Mouse (Mus musculus) liver, embryonic 13.5 days (tissue): ENCODE measurements around the gene Slc15a1. TPM values are rescaled to one million over a fixed set of nuclear protein-coding genes. Genes with fewer than 3 reads are reported as not detected.

Source experiments
- ATAC-seq: fragments of 200-750 bp; cut with Nextera tagmentation; 2 replicates; pipeline ENCODE4 v1.8.0; 2017; ENCODE audit warnings: low read depth, mild to moderate bottlenecking, moderate number of reproducible peaks, moderate library complexity
- DNase-seq: peaks from one replicate; pipeline ENCODE4 v3.0.0; 2022
- H3K27ac ChIP-seq: fragments of 300-500 bp; sonication (generic); 2 replicates; pipeline ENCODE4 v1.5.1; 2015; ENCODE audit warnings: moderate library complexity, mild to moderate bottlenecking, inconsistent platforms
- H3K27me3 ChIP-seq: fragments of 300-500 bp; sonication (generic); 2 replicates; pipeline ENCODE4 v1.6.1; 2015; ENCODE audit warnings: mild to moderate bottlenecking, inconsistent platforms
- H3K36me3 ChIP-seq: fragments of 300-500 bp; sonication (generic); 2 replicates; pipeline ENCODE4 v1.6.1; 2015; ENCODE audit warnings: mild to moderate bottlenecking, inconsistent platforms
- H3K4me1 ChIP-seq: fragments of 300-500 bp; sonication (generic); replicated peaks from 2 replicates; pipeline ENCODE4 v1.6.1; 2015; ENCODE audit warnings: inconsistent platforms
- H3K4me2 ChIP-seq: fragments of 300-500 bp; sonication (generic); 2 replicates; pipeline ENCODE4 v1.6.1; 2015; ENCODE audit warnings: inconsistent platforms, mild to moderate bottlenecking, moderate library complexity
- H3K4me3 ChIP-seq: fragments of 300-500 bp; sonication (generic); replicated peaks from 2 replicates; pipeline ENCODE4 v1.5.1; 2015; ENCODE audit warnings: mild to moderate bottlenecking, inconsistent platforms
- H3K9ac ChIP-seq: fragments of 300-500 bp; sonication (generic); 2 replicates; pipeline ENCODE4 v1.6.1; 2015; ENCODE audit warnings: mild to moderate bottlenecking, inconsistent platforms
- H3K9me3 ChIP-seq: fragments of 300-500 bp; sonication (generic); replicated peaks from 2 replicates; pipeline ENCODE4 v1.6.1; 2016; ENCODE audit warnings: inconsistent platforms
- WGBS: fragments of 180-500 bp; shearing (Covaris S2); methylation state at CpG from one replicate; pipeline ENCODE4 v1.1.7; 2015; ENCODE audit not compliant: insufficient replicate concordance; 5-methylcytosine and 5-hydroxymethylcytosine counted together
- polyA plus RNA-seq: library from polyadenylated mRNA; unstranded; fragments of >200 nt; fragmentation: Nextera tagmentation; extraction: Ambion mirVana; gene quantifications from 2 replicates; pipeline ENCODE4 v1.2.1, GENCODE M21; 2015

The Slc15a1 gene
- polyA plus RNA-seq, 1 experiment from 2014 or later = not detected

- no peak for ATAC-seq
Observed at GRCm38 (mm10) chr14:121467646-121468045, 37.4 kb downstream of the Slc15a1 start.

GRCm38 (mm10) chr14:121466501-121466900 is 38.6 kb downstream of the Slc15a1 start:
- Histone ChIP-seq H3K4me3 (no peak overlapping the region), H3K27me3 (0 out of 2 replicates have a peak, but pooled peaks cover 7% of the 10 kb centered on the region), H3K9me3 (no peaks in the 10 kb centered on the region), H3K36me3 (no peaks in the 10 kb centered on the region), H3K9ac (no peak overlapping the region), H3K4me2 (no peak overlapping the region), H3K4me1 (no peaks in the 10 kb centered on the region), H3K27ac (no peak overlapping the region)
- ATAC-seq = no peak
- no peak for DNase-seq
- 68% methylated on average over 4 of the region's 4 CpGs for WGBS

More at GRCm38 (mm10) chr14:121467646-121468045, 37.4 kb downstream of the Slc15a1 start:
- H3K36me3 ChIP-seq = no peaks in the 10 kb centered on the region
- no peak overlapping the region for H3K4me2 ChIP-seq
- H3K9ac ChIP-seq = no peak overlapping the region
- H3K27me3 ChIP-seq = 0 out of 2 replicates have a peak, but pooled peaks cover 7% of the 10 kb centered on the region
- no peaks in the 10 kb centered on the region for H3K4me1 ChIP-seq
- no peak for DNase-seq
- H3K9me3 ChIP-seq = no peaks in the 10 kb centered on the region
- H3K27ac ChIP-seq = no peak overlapping the region
- no peak overlapping the region for H3K4me3 ChIP-seq
- WGBS = 83% methylated on average over 6 of the region's 6 CpGs

- H3K9me3 ChIP-seq = no peaks in the 10 kb centered on the region
- H3K4me2 ChIP-seq = no peak overlapping the region
- WGBS = 71% methylated on average over 2 of the region's 2 CpGs
- no peaks in the 10 kb centered on the region for H3K36me3 ChIP-seq
- H3K9ac ChIP-seq = no peak overlapping the region
- ATAC-seq (no peak), DNase-seq (no peak)
- H3K27ac ChIP-seq = no peak overlapping the region
- H3K27me3 ChIP-seq = 0 out of 2 replicates have a peak, but pooled peaks cover 3% of the 10 kb centered on the region
- H3K4me1 ChIP-seq = no peaks in the 10 kb centered on the region
- H3K4me3 ChIP-seq = no peak overlapping the region
Observed at GRCm38 (mm10) chr14:121464318-121464717, 40.7 kb downstream of the Slc15a1 start.

DNA sequence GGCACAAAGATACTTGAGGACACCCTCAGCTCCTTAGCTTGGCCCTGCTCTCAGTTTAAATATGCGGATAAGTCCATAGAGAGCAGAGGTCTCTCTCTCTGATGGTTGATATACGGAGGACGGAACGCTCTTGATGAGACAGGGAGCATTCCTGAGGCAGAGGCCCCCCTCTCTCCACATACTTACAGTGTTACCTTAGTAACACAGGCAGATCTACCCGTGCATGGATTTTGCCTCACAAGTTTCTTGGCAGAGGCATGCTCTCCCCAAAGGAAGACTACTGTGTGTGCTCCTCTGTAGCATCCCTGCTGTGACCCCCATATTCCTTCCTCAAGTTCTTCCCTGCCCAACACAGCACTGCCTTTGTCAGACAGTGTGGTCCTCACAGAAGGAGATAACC is 42.3 kb downstream of the Slc15a1 start:
- ATAC-seq (no peak), DNase-seq (no peak)
- Histone ChIP-seq H3K9ac (no peak overlapping the region), H3K27ac (no peak overlapping the region), H3K4me3 (no peak overlapping the region), H3K36me3 (no peaks in the 10 kb centered on the region), H3K27me3 (0 out of 2 replicates have a peak, but pooled peaks cover 3% of the 10 kb centered on the region), H3K4me2 (no peak overlapping the region), H3K4me1 (no peaks in the 10 kb centered on the region), H3K9me3 (no peaks in the 10 kb centered on the region)
- 69% methylated on average over 5 of the region's 5 CpGs for WGBS

GRCm38 (mm10) chr14:121460966-121461365 is 44.1 kb downstream of the Slc15a1 start:
- ATAC-seq (no peak), DNase-seq (no peak)
- no peaks in the 10 kb centered on the region for H3K27me3 ChIP-seq
- no peaks in the 10 kb centered on the region for H3K36me3 ChIP-seq
- H3K9ac ChIP-seq = no peak overlapping the region
- WGBS = 73% methylated on average over 3 of the region's 3 CpGs
- no peak overlapping the region for H3K4me2 ChIP-seq
- H3K4me1 ChIP-seq = peaks cover 8% of the 10 kb centered on the region
- no peak overlapping the region for H3K27ac ChIP-seq
- H3K4me3 ChIP-seq = no peak overlapping the region
- no peaks in the 10 kb centered on the region for H3K9me3 ChIP-seq

DNA sequence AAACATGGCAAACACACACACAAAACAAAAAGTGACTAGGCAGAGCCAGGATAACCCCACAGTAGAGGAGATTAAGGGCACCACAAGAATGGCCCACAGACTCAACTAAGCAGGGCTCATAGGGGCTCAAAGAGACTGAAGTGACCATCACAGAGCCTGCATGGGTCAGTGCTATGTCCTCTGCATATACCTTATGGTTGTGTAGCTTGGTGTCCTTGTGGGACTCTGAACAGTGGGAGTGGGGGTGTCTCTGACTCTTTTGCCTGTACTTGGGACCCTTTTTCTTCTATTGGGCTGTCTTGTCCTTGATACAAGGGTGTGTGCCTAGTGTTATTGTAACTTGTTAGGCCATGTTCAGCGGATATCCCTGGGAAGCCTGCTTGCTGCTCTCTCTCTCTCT is 46.5 kb downstream of the Slc15a1 start:
- H3K4me3 ChIP-seq = no peak overlapping the region
- DNase-seq = no peak
- H3K9me3 ChIP-seq = no peaks in the 10 kb centered on the region
- peaks cover 12% of the 10 kb centered on the region for H3K4me1 ChIP-seq
- H3K4me2 ChIP-seq = no peak overlapping the region
- no peak overlapping the region for H3K9ac ChIP-seq
- H3K27ac ChIP-seq = no peak overlapping the region
- H3K36me3 ChIP-seq = no peaks in the 10 kb centered on the region
- ATAC-seq = no peak
- no peaks in the 10 kb centered on the region for H3K27me3 ChIP-seq
- WGBS = 54% methylated on average over 1 of the region's 1 CpGs

DNA sequence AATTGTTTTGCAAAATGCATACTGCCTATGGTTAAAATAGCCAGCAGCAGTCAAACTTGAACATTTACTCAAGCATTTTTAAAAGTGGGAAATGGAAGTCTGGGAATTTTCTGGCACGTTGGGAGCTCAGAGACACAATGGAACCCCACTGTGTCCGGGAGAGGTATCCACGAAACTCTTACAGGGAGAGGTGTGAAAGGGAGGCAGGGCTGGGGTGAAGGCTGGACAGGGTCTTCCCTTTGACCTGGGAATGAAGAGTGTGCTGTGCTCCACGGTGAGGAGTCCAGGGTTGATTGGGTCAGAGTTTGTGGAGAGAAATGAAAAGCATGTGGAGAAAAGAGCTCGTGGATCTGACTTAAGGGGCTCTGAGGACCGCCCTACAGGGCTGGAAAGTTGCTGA is 47.5 kb downstream of the Slc15a1 start:
- H3K9ac ChIP-seq = no peak overlapping the region
- ATAC-seq (no peak), DNase-seq (no peak)
- H3K36me3 ChIP-seq = no peaks in the 10 kb centered on the region
- H3K9me3 ChIP-seq = no peaks in the 10 kb centered on the region
- peaks cover 12% of the 10 kb centered on the region for H3K4me1 ChIP-seq
- no peak overlapping the region for H3K27ac ChIP-seq
- H3K4me3 ChIP-seq = no peak overlapping the region
- no peaks in the 10 kb centered on the region for H3K27me3 ChIP-seq
- no peak overlapping the region for H3K4me2 ChIP-seq
- WGBS = 67% methylated on average over 6 of the region's 6 CpGs

GRCm38 (mm10) chr14:121456416-121457285 is 48.4 kb downstream of the Slc15a1 start:
- DNase-seq = no peak
- Histone ChIP-seq H3K4me3 (no peak overlapping the region), H3K4me1 (peaks cover 12% of the 10 kb centered on the region), H3K36me3 (no peaks in the 10 kb centered on the region), H3K4me2 (no peak overlapping the region), H3K27ac (no peak overlapping the region), H3K9me3 (no peaks in the 10 kb centered on the region), H3K27me3 (peaks cover 2% of the 10 kb centered on the region; the same call in 1 of the 2 replicates), H3K9ac (no peak overlapping the region)
- 0 out of 2 replicates have a peak, but pooled peaks have one; percentile 13 for ATAC-seq
- 55% methylated on average over 11 of the region's 11 CpGs for WGBS

- DNase-seq (no peak), ATAC-seq (no peak)
- Histone ChIP-seq H3K9ac (no peak overlapping the region), H3K36me3 (no peaks in the 10 kb centered on the region), H3K4me1 (peaks cover 16% of the 10 kb centered on the region), H3K4me2 (no peak overlapping the region), H3K9me3 (no peaks in the 10 kb centered on the region), H3K27me3 (peaks cover 3% of the 10 kb centered on the region; the same call in 1 of the 2 replicates), H3K4me3 (no peak overlapping the region), H3K27ac (no peak overlapping the region)
- 66% methylated on average over 15 of the region's 15 CpGs for WGBS
Observed at GRCm38 (mm10) chr14:121455976-121456375, 49.1 kb downstream of the Slc15a1 start.

DNA sequence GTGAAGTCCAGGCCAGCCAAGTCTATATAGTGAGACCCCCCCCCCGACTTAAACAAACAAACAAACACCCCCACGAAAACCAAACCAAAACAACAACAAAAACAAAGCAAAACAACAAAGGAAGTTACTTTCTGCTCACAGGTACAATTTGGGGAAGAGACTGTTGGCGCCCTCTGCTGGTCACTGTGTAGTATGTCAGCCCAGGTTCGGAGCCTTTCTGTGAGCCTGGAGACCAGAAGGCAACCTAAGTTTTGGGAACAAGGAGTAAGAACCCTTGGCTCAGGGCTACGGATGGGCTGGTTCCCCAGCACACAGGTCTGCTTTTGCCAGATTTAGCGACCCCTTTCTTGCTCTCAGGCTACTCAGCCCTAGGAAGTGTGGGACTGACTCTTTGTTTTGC is 49.5 kb downstream of the Slc15a1 start:
- Histone ChIP-seq H3K4me3 (no peak overlapping the region), H3K27me3 (peaks cover 3% of the 10 kb centered on the region; the same call in 1 of the 2 replicates), H3K9me3 (no peaks in the 10 kb centered on the region), H3K4me2 (no peak overlapping the region), H3K9ac (no peak overlapping the region), H3K27ac (no peak overlapping the region), H3K36me3 (no peaks in the 10 kb centered on the region), H3K4me1 (peaks cover 21% of the 10 kb centered on the region)
- 5% methylated on average over 6 of the region's 6 CpGs for WGBS
- DNase-seq (peak; percentile 41), ATAC-seq (no peak)

GRCm38 (mm10) chr14:121453130-121453529 is 51.9 kb downstream of the Slc15a1 start:
- DNase-seq (no peak), ATAC-seq (no peak)
- 30% methylated on average over 3 of the region's 3 CpGs for WGBS
- Histone ChIP-seq H3K27ac (no peak overlapping the region), H3K9ac (no peak overlapping the region), H3K4me3 (no peak overlapping the region), H3K27me3 (peaks cover 3% of the 10 kb centered on the region; the same call in 1 of the 2 replicates), H3K9me3 (no peaks in the 10 kb centered on the region), H3K36me3 (no peaks in the 10 kb centered on the region), H3K4me1 (peaks cover 29% of the 10 kb centered on the region), H3K4me2 (no peak overlapping the region)
